Mouse (Mus musculus): Measurements from ENCODE around the gene Rilpl1. TPM values are rescaled to one million over a fixed set of nuclear protein-coding genes. Genes with fewer than 3 reads are reported as not detected.

The Rilpl1 gene
- polyA plus RNA-seq, 1 experiment = 3.6 TPM

DNA sequence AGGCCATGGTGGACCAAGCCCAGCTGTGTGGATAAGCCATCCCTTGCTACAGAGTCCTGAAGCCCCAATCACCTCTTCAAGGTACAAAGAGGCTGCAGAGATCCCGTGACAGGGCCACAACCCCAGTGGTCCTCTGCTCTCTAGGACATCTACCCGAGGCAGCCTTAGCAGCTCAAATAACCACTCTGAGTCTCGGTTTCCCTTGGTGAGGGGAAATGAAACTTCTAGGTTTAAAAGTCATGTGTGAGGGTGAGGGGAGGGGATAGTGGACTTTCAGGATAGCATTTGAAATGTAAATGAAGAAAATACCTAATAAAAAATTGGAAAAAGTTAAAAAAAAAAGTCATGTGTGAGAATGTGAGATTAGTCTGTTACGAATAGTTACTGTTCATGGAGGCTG lies 9.6 kb downstream of the Rilpl1 start:
- DNase-seq (ENCODE audit: low read depth in 1 of 2, low spot score in 2 of 2) = no peak
- TF ChIP-seq CTCF (IDR thresholded peaks at IDR 0.05; ENCODE audit: extremely low read depth, insufficient read depth, insufficient read length, insufficient replicate concordance) (no peak), POLR2A (IDR thresholded peaks at IDR 0.05; ENCODE audit: low read depth, low read length) (no peak)
- Histone ChIP-seq H3K4me3 (ENCODE audit: extremely low read depth, insufficient read depth, insufficient read length) (no peak overlapping the region), H3K27me3 (ENCODE audit: control insufficient read depth, insufficient read depth, low read length) (no peaks in the 10 kb centered on the region; the same call in 1 of the 2 replicates), H3K36me3 (ENCODE audit: control insufficient read depth, insufficient read depth, low read length) (no peaks in the 10 kb centered on the region), H3K27ac (ENCODE audit: insufficient read depth, low read length) (no peak overlapping the region), H3K4me1 (ENCODE audit: control insufficient read depth, insufficient read depth, insufficient read length) (peaks cover 6% of the 10 kb centered on the region; the same call in 1 of the 2 replicates)
- 39% methylated on average over 4 of the region's 4 CpGs for WGBS

DNA sequence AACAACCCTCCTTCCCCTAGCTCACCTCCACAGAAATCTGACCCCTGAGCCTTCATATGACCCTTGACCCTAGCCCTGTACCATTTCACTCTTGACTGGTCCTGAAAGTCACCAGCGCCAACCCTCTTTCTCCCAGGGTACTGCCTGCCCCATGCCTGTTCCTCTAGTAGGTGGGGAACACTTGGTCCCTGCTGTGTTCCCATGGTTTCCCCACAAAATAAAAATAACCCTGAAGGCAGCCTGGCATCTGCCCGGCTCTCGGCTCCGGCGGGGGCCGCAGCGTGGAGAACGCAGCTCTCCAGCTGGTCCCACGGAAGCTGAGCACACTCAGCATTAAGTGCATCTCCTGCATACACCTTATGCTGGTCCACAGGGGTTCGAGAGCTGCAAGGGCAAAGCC lies 12.5 kb downstream of the Rilpl1 start:
- H3K27me3 ChIP-seq (ENCODE audit: control insufficient read depth, insufficient read depth, low read length) = no peaks in the 10 kb centered on the region
- H3K4me3 ChIP-seq (ENCODE audit: extremely low read depth, insufficient read depth, insufficient read length) = no peak overlapping the region
- H3K4me1 ChIP-seq (ENCODE audit: control insufficient read depth, insufficient read depth, insufficient read length) = peaks cover 6% of the 10 kb centered on the region; the same call in 1 of the 2 replicates
- no peaks in the 10 kb centered on the region for H3K36me3 ChIP-seq (ENCODE audit: control insufficient read depth, insufficient read depth, low read length)
- DNase-seq (ENCODE audit: low read depth in 1 of 2, low spot score in 2 of 2) = no peak
- 95% methylated on average over 10 of the region's 10 CpGs for WGBS
- no peak for TF ChIP-seq POLR2A (IDR thresholded peaks at IDR 0.05; ENCODE audit: low read depth, low read length)
- H3K27ac ChIP-seq (ENCODE audit: insufficient read depth, low read length) = no peak overlapping the region

DNA sequence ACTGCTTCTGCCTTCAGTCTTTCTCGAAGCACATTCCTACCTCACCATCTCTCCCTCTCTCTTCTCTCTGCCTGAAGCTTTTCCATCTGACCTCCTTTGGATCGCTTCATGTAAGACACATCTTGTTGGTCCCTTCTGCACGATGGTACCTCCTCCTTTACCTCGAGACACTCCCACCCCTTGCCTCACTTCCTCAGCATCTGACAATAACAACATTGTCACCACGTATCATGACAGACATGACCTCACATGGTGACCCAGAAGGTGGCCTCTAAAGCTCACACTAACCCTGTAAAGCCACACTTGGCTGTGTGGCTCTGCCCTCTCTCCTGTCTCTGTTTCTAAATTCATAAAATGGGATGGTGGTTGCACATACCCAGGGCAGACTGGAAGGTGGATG lies 15.4 kb downstream of the Rilpl1 start:
- no peaks in the 10 kb centered on the region for H3K36me3 ChIP-seq (ENCODE audit: control insufficient read depth, insufficient read depth, low read length)
- H3K27me3 ChIP-seq (ENCODE audit: control insufficient read depth, insufficient read depth, low read length) = no peaks in the 10 kb centered on the region
- H3K27ac ChIP-seq (ENCODE audit: insufficient read depth, low read length) = no peak overlapping the region
- TF ChIP-seq POLR2A (IDR thresholded peaks at IDR 0.05; ENCODE audit: low read depth, low read length) (no peak), CTCF (IDR thresholded peaks at IDR 0.05; ENCODE audit: extremely low read depth, insufficient read depth, insufficient read length, insufficient replicate concordance) (no peak)
- no peak for DNase-seq (ENCODE audit: low read depth in 1 of 2, low spot score in 2 of 2)
- 83% methylated on average over 5 of the region's 5 CpGs for WGBS
- H3K4me3 ChIP-seq (ENCODE audit: extremely low read depth, insufficient read depth, insufficient read length) = no peak overlapping the region
- H3K4me1 ChIP-seq (ENCODE audit: control insufficient read depth, insufficient read depth, insufficient read length) = no peaks in the 10 kb centered on the region

DNA sequence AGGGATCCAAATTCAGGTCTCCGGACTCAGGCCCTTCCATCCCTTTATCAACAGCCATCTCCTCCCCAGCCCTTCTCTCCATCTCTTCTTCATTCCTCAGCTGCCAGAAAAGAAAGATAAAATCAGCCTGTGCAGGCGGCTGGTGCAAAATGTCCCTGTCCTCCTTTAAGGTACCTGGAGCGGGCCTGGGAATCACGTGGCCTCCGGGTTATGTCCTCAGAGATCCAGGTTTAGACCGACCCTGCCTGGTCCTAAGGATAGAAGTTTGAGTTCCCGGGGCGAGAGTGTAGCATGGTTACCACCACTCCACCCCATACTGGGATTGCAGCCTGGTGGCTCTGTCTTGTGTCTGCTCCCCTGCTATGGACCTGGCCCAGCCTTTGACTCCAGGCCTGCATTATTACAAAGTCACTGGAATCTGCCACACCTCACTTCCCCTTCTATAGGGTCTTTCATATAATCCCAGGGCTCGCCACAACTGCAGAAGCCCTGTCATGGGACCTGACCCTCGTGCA lies 20.6 kb downstream of the Rilpl1 start:
- TF ChIP-seq CTCF (IDR thresholded peaks at IDR 0.05; ENCODE audit: extremely low read depth, insufficient read depth, insufficient read length, insufficient replicate concordance) (no peak), POLR2A (IDR thresholded peaks at IDR 0.05; ENCODE audit: low read depth, low read length) (no peak)
- Histone ChIP-seq H3K27me3 (ENCODE audit: control insufficient read depth, insufficient read depth, low read length) (no peaks in the 10 kb centered on the region), H3K4me1 (ENCODE audit: control insufficient read depth, insufficient read depth, insufficient read length) (no peaks in the 10 kb centered on the region), H3K4me3 (ENCODE audit: extremely low read depth, insufficient read depth, insufficient read length) (no peak overlapping the region), H3K36me3 (ENCODE audit: control insufficient read depth, insufficient read depth, low read length) (no peaks in the 10 kb centered on the region), H3K27ac (ENCODE audit: insufficient read depth, low read length) (no peak overlapping the region)
- no peak for DNase-seq (ENCODE audit: low read depth in 1 of 2, low spot score in 2 of 2)
- WGBS = 90% methylated on average over 10 of the region's 10 CpGs

DNA sequence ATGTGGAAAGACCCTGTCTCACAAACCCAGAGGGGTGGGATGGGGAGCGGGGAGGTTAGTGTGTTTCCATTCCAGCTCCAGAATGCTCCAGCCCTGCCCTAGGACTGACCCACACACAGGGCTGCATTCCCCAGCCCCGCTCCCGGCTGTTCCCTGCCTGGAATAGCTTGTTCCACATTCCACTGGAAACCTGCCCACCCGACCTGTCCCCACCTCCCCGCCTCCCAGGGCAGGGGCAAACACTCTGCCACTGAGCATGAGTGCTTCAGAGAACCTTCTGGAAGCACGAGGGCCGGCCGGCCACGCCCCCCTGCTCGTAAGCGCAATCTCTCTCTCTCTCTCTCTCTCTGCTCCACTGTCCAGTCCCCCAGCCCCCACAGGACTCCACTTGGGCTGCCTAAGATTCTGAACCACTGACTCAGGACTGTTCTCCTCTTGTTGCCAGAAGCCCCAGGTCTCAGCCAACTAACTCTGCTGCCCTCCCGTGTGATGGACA lies 21.4 kb downstream of the Rilpl1 start:
- WGBS = 83% methylated on average over 12 of the region's 12 CpGs
- H3K4me3 ChIP-seq (ENCODE audit: extremely low read depth, insufficient read depth, insufficient read length) = no peak overlapping the region
- H3K4me1 ChIP-seq (ENCODE audit: control insufficient read depth, insufficient read depth, insufficient read length) = no peaks in the 10 kb centered on the region
- TF ChIP-seq CTCF (IDR thresholded peaks at IDR 0.05; ENCODE audit: extremely low read depth, insufficient read depth, insufficient read length, insufficient replicate concordance) (no peak), POLR2A (IDR thresholded peaks at IDR 0.05; ENCODE audit: low read depth, low read length) (no peak)
- H3K27me3 ChIP-seq (ENCODE audit: control insufficient read depth, insufficient read depth, low read length) = no peaks in the 10 kb centered on the region
- DNase-seq (ENCODE audit: low read depth in 1 of 2, low spot score in 2 of 2) = no peak
- H3K36me3 ChIP-seq (ENCODE audit: control insufficient read depth, insufficient read depth, low read length) = no peaks in the 10 kb centered on the region
- H3K27ac ChIP-seq (ENCODE audit: insufficient read depth, low read length) = no peak overlapping the region

DNA sequence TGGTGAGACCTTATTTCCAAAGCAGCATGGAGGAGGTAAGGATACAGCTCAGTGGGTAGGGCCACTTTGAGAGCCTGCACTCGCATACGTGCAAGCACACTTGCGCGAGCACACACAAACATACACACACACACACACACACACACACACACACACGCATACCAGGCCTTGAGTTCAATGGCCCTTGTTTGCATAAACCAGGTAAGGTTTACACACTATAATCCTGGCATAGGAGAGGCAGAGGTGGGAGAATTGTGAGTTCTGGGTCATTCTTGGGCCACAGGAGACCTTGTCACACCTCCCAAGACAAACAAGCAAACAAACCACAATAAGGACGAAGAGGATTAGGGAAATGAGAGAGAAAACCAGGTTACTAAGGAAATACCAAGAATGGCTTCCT lies 22.0 kb downstream of the Rilpl1 start:
- 88% methylated on average over 6 of the region's 6 CpGs for WGBS
- no peak for DNase-seq (ENCODE audit: low read depth in 1 of 2, low spot score in 2 of 2)
- no peak for TF ChIP-seq CTCF (IDR thresholded peaks at IDR 0.05; ENCODE audit: extremely low read depth, insufficient read depth, insufficient read length, insufficient replicate concordance)
- no peak for TF ChIP-seq POLR2A (IDR thresholded peaks at IDR 0.05; ENCODE audit: low read depth, low read length)
- no peaks in the 10 kb centered on the region for H3K4me1 ChIP-seq (ENCODE audit: control insufficient read depth, insufficient read depth, insufficient read length)
- no peaks in the 10 kb centered on the region for H3K27me3 ChIP-seq (ENCODE audit: control insufficient read depth, insufficient read depth, low read length)
- no peak overlapping the region for H3K4me3 ChIP-seq (ENCODE audit: extremely low read depth, insufficient read depth, insufficient read length)
- H3K36me3 ChIP-seq (ENCODE audit: control insufficient read depth, insufficient read depth, low read length) = no peaks in the 10 kb centered on the region
- H3K27ac ChIP-seq (ENCODE audit: insufficient read depth, low read length) = no peak overlapping the region

DNA sequence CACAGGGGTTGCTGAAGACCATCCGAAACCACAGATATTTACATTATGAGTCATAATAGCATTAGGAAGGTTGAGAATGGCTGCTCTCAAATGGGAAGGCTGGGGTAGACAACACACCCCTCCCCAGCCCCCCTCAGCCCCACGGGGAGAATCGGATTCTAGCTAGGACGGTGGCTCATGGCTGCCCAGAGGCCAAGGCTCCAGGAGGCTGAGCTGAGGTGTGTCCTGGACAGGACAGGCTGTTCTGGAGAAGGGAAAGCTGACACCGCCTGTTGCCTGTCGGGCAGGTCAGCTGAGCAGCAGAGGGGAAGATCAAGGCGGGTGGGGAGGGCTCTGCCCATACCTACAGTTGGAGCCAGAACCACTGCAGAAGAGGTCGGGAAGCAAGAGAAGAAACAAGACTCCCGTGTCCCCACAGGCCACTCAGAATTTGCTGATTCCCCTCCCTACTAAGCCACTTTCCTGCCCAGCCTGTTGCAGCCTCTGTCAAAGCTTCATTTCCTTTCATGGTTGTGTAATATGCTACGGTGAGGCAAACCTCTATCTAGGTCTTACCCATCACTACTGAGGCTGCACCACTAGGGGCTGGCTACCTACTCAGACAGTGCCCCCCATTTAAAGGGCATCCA lies 24.3 kb downstream of the Rilpl1 start:
- DNase-seq (ENCODE audit: low read depth in 1 of 2, low spot score in 2 of 2) = no peak
- Histone ChIP-seq H3K36me3 (ENCODE audit: control insufficient read depth, insufficient read depth, low read length) (no peaks in the 10 kb centered on the region), H3K27me3 (ENCODE audit: control insufficient read depth, insufficient read depth, low read length) (no peaks in the 10 kb centered on the region), H3K27ac (ENCODE audit: insufficient read depth, low read length) (no peak overlapping the region), H3K4me1 (ENCODE audit: control insufficient read depth, insufficient read depth, insufficient read length) (no peaks in the 10 kb centered on the region), H3K4me3 (ENCODE audit: extremely low read depth, insufficient read depth, insufficient read length) (no peak overlapping the region)
- no peak for TF ChIP-seq CTCF (IDR thresholded peaks at IDR 0.05; ENCODE audit: extremely low read depth, insufficient read depth, insufficient read length, insufficient replicate concordance)
- TF ChIP-seq POLR2A (IDR thresholded peaks at IDR 0.05; ENCODE audit: low read depth, low read length) = no peak
- 64% methylated on average over 10 of the region's 10 CpGs for WGBS

All from spleen, adult 2 months (tissue).